Mouse (Mus musculus) testis, adult 2 months (tissue): ENCODE measurements around the gene Rab11a. TPM values are rescaled to one million over a fixed set of nuclear protein-coding genes. Genes with fewer than 3 reads are reported as not detected.

Experiments
- H3K27ac ChIP-seq: fragments of 200-500 bp; 2 replicates; pipeline ENCODE4 v1.5.1; 2012; ENCODE audit warnings: low read depth, low read length; ENCODE audit not compliant: control insufficient read depth, insufficient read depth
- H3K27me3 ChIP-seq: fragments of 200-500 bp; 2 replicates; pipeline ENCODE4 v1.6.1; 2012; ENCODE audit warnings: mild to moderate bottlenecking, low read length, moderate library complexity; ENCODE audit not compliant: control insufficient read depth, insufficient read depth
- H3K36me3 ChIP-seq: fragments of 200-500 bp; 2 replicates; pipeline ENCODE4 v1.6.1; 2012; ENCODE audit warnings: mild to moderate bottlenecking, low read length; ENCODE audit not compliant: control insufficient read depth, insufficient read depth
- H3K4me1 ChIP-seq: fragments of 200-500 bp; 2 replicates; pipeline ENCODE4 v1.6.1; 2012; ENCODE audit warnings: low read length; ENCODE audit not compliant: control insufficient read depth, insufficient read depth
- H3K4me3 ChIP-seq: fragments of 200-500 bp; 2 replicates; pipeline ENCODE4 v1.5.1; 2012; ENCODE audit warnings: low read depth, mild to moderate bottlenecking, low read length, moderate library complexity, mixed read lengths; ENCODE audit not compliant: control insufficient read depth
- CTCF ChIP-seq: fragments of 200-500 bp; IDR thresholded peaks from 2 replicates; pipeline ENCODE4 v1.5.1; 2012; ENCODE audit warnings: low read depth, mild to moderate bottlenecking, inconsistent platforms, low read length, moderate library complexity; ENCODE audit not compliant: control insufficient read depth, insufficient read depth, insufficient replicate concordance
- POLR2A ChIP-seq: fragments of 200-500 bp; IDR thresholded peaks from 2 replicates; pipeline ENCODE4 v1.6.1; 2012; ENCODE audit warnings: low read depth, mild to moderate bottlenecking, inconsistent platforms, low read length, moderate library complexity; ENCODE audit not compliant: control insufficient read depth
- polyA plus RNA-seq: library from polyadenylated mRNA; depleted of rRNA; stranded (reverse); fragments of >200 nt; gene quantifications from 2 replicates; pipeline ENCODE4 v1.2.3, GENCODE M21; 2012; rRNA removed

Gene Rab11a
- polyA plus RNA-seq, result 113 and 127 TPM in 2 replicates

DNA sequence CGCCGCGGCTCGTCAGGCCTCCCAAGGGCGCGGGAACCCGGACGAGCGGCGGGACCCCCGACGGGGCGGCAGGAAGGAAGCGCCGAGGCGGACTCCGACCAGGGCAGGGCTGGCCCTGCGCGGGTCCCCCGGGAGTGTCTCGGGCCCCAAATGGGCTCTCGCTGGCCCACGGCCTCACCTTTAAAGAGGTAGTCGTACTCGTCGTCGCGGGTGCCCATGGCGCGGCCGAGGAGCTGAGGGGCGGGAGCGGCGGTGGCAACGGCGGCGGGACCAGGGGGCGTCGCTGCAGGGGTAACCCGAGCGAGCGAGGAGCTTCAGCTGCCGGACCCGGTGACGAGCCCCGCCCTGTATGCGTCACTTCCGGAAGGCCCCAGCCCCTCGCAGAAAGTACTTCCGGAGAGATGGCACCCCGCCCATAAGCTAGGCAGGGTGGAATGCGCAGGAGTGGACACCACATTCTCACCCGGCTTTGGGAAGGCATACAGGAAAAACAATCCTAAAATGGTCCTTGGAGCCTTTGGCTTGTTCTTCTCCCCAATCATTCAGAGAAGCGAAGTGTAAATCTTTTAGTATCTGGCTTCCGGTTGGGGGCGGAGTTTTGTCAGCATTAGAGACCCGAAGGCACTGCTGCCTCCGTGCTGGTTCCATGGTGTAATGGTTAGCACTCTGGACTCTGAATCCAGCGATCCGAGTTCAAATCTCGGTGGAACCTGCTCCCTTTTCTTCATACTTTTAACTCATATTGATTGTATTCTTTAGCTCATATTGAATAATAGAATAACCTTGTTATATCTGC lies at the start of gene Rab11a:
Rab11a (minus strand) TSS at position 353 of the 796 bp plus-strand sequence.
- H3K27ac ChIP-seq, result peak within 1 kb of the TSS; percentile 91
- H3K4me3 ChIP-seq, result peak within 1 kb of the TSS; percentile 96
- H3K36me3 ChIP-seq, result no peaks in the 10 kb centered on the region
- no peaks in the 10 kb centered on the region; the same call in 1 of the 2 replicates for H3K4me1 ChIP-seq
- H3K27me3 ChIP-seq, result no peaks in the 10 kb centered on the region
- TF ChIP-seq CTCF (no peak), POLR2A (peak; percentile 89)

DNA sequence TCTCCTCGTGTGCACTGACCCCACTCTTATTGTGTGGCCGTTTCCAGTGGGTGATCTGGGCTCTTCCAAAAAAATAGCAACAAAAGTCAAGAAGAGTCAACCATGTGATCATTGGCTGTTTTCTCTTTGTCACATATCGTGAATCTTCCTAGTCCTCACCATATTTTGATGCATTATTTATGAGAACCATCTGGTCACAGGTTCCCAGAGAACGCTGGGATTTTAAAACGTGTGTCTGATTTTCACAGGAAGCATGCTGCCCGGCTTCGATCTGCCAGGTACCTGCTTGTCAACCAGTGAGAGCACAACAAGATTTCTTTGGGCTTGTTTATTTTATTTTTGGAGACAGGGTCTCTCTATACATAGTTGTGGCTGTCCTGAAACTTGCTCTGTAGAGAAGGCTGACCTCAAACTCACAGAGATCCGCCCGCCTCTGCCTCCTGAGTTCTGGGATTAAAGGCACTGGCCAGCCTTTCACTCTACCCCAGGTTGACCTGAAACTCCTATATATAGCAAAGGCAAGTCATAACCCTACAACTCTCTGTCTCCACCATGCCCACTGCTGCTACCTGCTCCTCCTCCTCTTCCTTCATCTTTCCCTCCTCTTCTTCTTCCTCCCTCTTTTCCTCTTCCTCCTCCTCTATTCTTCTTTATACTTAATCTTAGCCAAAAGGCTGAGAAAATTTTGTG lies 48.8 kb upstream of the Rab11a start:
- Histone ChIP-seq H3K4me3 (no peak overlapping the region), H3K4me1 (peaks cover 2% of the 10 kb centered on the region; the same call in 1 of the 2 replicates), H3K36me3 (no peaks in the 10 kb centered on the region), H3K27ac (no peak overlapping the region), H3K27me3 (no peaks in the 10 kb centered on the region)
- no peak for TF ChIP-seq CTCF
- no peak for TF ChIP-seq POLR2A

DNA sequence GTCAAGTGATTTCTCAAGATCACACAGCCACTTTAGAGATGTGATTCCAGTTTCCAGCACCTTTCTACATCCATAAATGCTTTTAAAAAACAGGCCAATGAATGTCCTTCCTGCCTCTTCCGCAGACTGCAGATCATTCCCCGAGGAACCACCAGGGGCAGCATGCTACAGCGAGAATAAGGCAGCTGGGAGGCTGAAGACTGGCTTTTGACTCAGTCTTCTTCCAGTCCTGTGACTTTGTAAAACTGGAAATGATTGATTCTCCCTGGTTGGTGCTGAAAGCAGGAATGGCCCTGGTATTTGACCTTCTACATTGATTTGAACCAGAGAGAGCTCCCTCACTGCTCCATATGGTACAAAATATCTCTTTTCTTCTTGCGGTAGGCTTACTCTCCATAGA lies 47.3 kb upstream of the Rab11a start:
- Histone ChIP-seq H3K36me3 (no peaks in the 10 kb centered on the region), H3K4me1 (peaks cover under 1% of the 10 kb centered on the region; the same call in 1 of the 2 replicates), H3K27me3 (no peaks in the 10 kb centered on the region), H3K4me3 (no peak overlapping the region), H3K27ac (no peak overlapping the region)
- peak; percentile 53; the same call in 1 of the 2 replicates for TF ChIP-seq CTCF
- no peak for TF ChIP-seq POLR2A

DNA sequence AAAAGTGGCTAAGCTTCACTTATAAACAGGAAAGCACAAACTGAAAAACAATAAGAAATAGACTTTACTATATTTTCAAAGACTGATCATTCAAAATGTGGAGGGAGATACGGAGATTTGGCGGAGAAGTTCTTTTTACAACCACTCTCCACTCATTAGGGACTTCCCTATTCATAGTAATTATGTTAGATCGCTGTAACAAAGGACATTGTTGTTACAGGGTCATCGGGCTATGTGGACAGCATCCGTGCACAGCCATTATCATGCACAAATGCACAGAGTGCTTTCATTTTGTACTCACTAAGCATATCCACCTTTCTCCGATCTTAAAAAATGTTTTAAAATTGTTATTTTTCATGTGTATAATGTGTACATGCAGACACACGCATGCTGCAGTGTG lies 46.0 kb upstream of the Rab11a start:
- H3K4me1 ChIP-seq, result peaks cover 2% of the 10 kb centered on the region
- TF ChIP-seq POLR2A (no peak), CTCF (no peak)
- no peaks in the 10 kb centered on the region for H3K36me3 ChIP-seq
- no peak overlapping the region for H3K27ac ChIP-seq
- no peak overlapping the region for H3K4me3 ChIP-seq
- no peaks in the 10 kb centered on the region for H3K27me3 ChIP-seq

DNA sequence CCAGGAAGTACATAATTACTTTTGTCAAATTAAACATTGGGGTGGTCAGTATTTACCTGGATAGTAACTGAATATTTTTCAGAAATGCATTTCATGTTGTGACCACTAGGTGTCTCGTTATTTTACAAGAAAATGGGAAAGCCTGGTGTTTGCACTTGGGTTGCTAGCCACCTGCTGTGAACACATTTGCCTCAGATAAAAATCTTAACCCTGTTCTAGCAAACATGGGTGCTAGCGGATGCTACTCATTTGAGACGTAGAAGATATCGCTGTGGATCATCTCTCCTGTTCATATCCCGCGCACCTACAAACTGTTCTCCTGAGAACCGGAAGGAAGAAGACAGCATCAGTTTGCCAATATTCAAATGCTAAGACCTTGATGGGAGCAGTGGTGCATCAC lies 42.1 kb upstream of the Rab11a start:
- Histone ChIP-seq H3K4me3 (no peak overlapping the region), H3K4me1 (peaks cover 2% of the 10 kb centered on the region), H3K27ac (no peak overlapping the region), H3K27me3 (no peaks in the 10 kb centered on the region), H3K36me3 (no peaks in the 10 kb centered on the region)
- TF ChIP-seq POLR2A (no peak), CTCF (no peak)

DNA sequence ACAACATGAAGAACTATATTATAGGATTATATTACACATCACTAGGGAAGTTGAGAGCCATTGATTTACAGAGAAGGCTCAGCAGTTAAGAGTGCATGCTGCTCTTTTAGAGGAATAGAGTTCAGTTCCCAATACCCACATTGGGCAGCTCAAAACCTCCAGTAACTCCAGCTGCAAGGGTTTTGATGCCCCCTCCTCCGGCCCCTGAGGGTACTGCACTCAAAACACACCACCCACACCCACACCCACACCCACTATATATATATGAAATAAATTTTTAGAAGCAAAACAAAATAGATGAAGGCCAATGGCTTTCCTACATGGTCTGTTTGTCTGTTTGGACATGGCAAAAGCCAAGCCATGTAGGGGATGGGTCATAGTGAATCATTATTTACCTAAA lies 40.6 kb upstream of the Rab11a start:
- TF ChIP-seq POLR2A, result no peak
- no peak for TF ChIP-seq CTCF

DNA sequence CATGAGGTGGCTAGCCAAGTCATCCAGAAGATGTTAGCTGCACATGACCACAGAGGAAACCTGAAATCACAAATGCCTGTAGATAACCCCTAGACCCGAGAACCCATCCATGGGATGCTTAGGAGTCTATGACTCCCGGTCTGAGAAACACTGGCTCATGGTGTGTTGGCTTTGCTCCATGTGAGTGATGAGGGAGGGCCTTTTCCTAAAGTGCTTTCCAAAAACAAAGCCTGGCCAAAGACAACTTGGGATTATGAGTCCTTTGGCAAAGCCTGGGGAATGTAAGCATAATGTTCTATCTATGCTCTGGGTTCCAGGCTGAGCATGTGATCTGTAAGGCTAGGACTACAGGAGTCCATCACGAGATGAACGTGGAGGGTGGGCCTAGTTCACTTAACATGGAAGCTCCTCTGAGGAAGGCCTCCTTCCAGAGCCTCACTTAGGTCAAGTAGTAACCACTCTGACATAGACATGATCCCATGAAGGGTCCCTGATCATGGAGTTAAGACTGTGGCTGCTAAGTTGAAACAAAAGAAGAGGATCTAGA lies 40.0 kb upstream of the Rab11a start:
- Histone ChIP-seq H3K4me3 (no peak overlapping the region), H3K36me3 (no peaks in the 10 kb centered on the region), H3K27me3 (no peaks in the 10 kb centered on the region), H3K27ac (no peak overlapping the region), H3K4me1 (peaks cover 2% of the 10 kb centered on the region)
- no peak for TF ChIP-seq CTCF
- TF ChIP-seq POLR2A, result no peak

More for the DNA sequence above, 40.6 kb upstream of the Rab11a start:
- Histone ChIP-seq H3K4me1 (peaks cover 2% of the 10 kb centered on the region), H3K4me3 (no peak overlapping the region), H3K27me3 (no peaks in the 10 kb centered on the region), H3K27ac (no peak overlapping the region), H3K36me3 (no peaks in the 10 kb centered on the region)
